Mouse (Mus musculus) heart, postnatal 0 days (tissue): ENCODE measurements at regions not wholly inside any gene's neighbourhood (a gene's known extent, or its start where the extent isn't known, plus 50 kb on each side); places are given as distances from the start of the nearest gene placed in this dataset.

Source experiments
- CTCF ChIP-seq: IDR thresholded peaks from 2 replicates; pipeline ENCODE4 v1.5.1; 2016; ENCODE audit warnings: antibody characterized with exemption, control low read depth, low read depth
- EP300 ChIP-seq: IDR thresholded peaks from 2 replicates; pipeline ENCODE4 v1.6.1; 2016; ENCODE audit warnings: antibody characterized with exemption, low read depth

- TF ChIP-seq CTCF, result no peak
- no peak for TF ChIP-seq EP300
These were observed 214.2 kb downstream of the Gm19410 start for GRCm38 (mm10) chr8:35979638-35980255.
